8 mouse cellular contexts compared by ENCODE assay signal in genomic region chr5:143547384-143547783, GRCm38 (mm10). TPM values are rescaled to one million over a fixed set of nuclear protein-coding genes. Genes with fewer than 3 reads are reported as not detected.
DNase-seq lines count a peak whose midpoint lies in the region; ATAC-seq lines count a peak whose summit lies in the region.

No protein-coding gene starts in this region.

- peaks cover 6% of the 10 kb centered on the region; the same call in 1 of the 2 replicates for H3K36me3 ChIP-seq in heart, embryonic 12.5 days
- H3K36me3 ChIP-seq in embryonic facial prominence, embryonic 11.5 days (replicated peaks; ENCODE audit: control insufficient read depth, insufficient read depth, low read depth, low read length) = no peaks in the 10 kb centered on the region
- H3K36me3 ChIP-seq in splenic B cell, adult 2 months (ENCODE audit: control insufficient read depth, insufficient read depth, low read length, poor library complexity, severe bottlenecking) = no peaks in the 10 kb centered on the region; the same call in 1 of the 2 replicates

- H3K27ac ChIP-seq in heart, embryonic 12.5 days (ENCODE audit: poor library complexity, severe bottlenecking) = no peak overlapping the region
- H3K27ac ChIP-seq in embryonic facial prominence, embryonic 11.5 days (replicated peaks; ENCODE audit: low read depth, low read length) = no peak overlapping the region

- no peaks in the 10 kb centered on the region for H3K9me3 ChIP-seq in heart, embryonic 12.5 days (replicated peaks)
- H3K9me3 ChIP-seq in embryonic facial prominence, embryonic 11.5 days (replicated peaks; ENCODE audit: control insufficient read depth, low read length) = no peaks in the 10 kb centered on the region

- intact Hi-C loops in heart, postnatal 25 days (cut with DNase I) = loop anchor here (1.0 to 10.0 kb wide), 4 partner anchors 16 to 213 kb away; no protein-coding TSS in a partner anchor

- H3K27me3 ChIP-seq in heart, embryonic 12.5 days (replicated peaks) = no peaks in the 10 kb centered on the region; the same call in 1 of the 2 replicates
- no peaks in the 10 kb centered on the region for H3K27me3 ChIP-seq in embryonic facial prominence, embryonic 11.5 days (ENCODE audit: control insufficient read depth, insufficient read depth, low read length)
- no peaks in the 10 kb centered on the region for H3K27me3 ChIP-seq in splenic B cell, adult 2 months (ENCODE audit: control insufficient read depth, insufficient read depth, low read length, poor library complexity, severe bottlenecking)

- WGBS in heart, embryonic 12.5 days = 6% methylated on average over 11 of the region's 11 CpGs
- WGBS in embryonic facial prominence, embryonic 11.5 days = 9% methylated on average over 11 of the region's 11 CpGs

- peak; percentile 97 for DNase-seq in heart, adult 11 months
- peak; percentile 88 for DNase-seq in adrenal gland, postnatal 10 days
- peak; percentile 70 for DNase-seq in embryonic facial prominence, embryonic 11.5 days (ENCODE audit: low spot score)
- DNase-seq in heart, postnatal 25 days (ENCODE audit: low spot score) = peak; percentile 50
- peak; percentile 45 to 86 for DNase-seq in left cerebral cortex, adult 9 months (ENCODE audit: low spot score in 2 of 2)
- peak; percentile 87 for DNase-seq in mesoderm, embryonic 11.5 days (ENCODE audit: low read depth, low spot score)
- peak; percentile 92 for DNase-seq in splenic B cell, adult 2 months (ENCODE audit: low read depth, low spot score)

- no peak overlapping the region for H3K9ac ChIP-seq in heart, embryonic 12.5 days
- H3K9ac ChIP-seq in embryonic facial prominence, embryonic 11.5 days (replicated peaks; ENCODE audit: low read length) = no peak overlapping the region

- ATAC-seq in heart, embryonic 12.5 days (ENCODE audit: insufficient number of reproducible peaks, low FRiP score) = no peak
- ATAC-seq in embryonic facial prominence, embryonic 11.5 days (replicated peaks; ENCODE audit: insufficient number of reproducible peaks, low FRiP score, low TSS enrichment, low read depth) = no peak

- H3K4me2 ChIP-seq in heart, embryonic 12.5 days = no peak overlapping the region
- no peak overlapping the region; the same call in 1 of the 2 replicates for H3K4me2 ChIP-seq in embryonic facial prominence, embryonic 11.5 days (ENCODE audit: low read depth, low read length)

- H3K4me1 ChIP-seq in heart, embryonic 12.5 days (replicated peaks) = peaks cover 13% of the 10 kb centered on the region
- no peaks in the 10 kb centered on the region for H3K4me1 ChIP-seq in embryonic facial prominence, embryonic 11.5 days (ENCODE audit: control insufficient read depth, insufficient read depth, low read length)

- H3K4me3 ChIP-seq in heart, embryonic 12.5 days = no peak overlapping the region
- no peak overlapping the region for H3K4me3 ChIP-seq in embryonic facial prominence, embryonic 11.5 days (ENCODE audit: low read depth, low read length)

RNA-seq across cellular contexts. Expression of gene Rac1, which starts 19.5 kb away (rescaled TPM):
- polyA plus RNA-seq in heart, embryonic 12.5 days (2016; fragmentation: Nextera tagmentation; extraction: Ambion mirVana) = 401 and 418 TPM in 2 replicates
- 100 to 1,000 TPM; 345 to 351 TPM for total RNA-seq in adrenal gland, postnatal 10 days (2021)
- polyA plus RNA-seq in embryonic facial prominence, embryonic 11.5 days (2014; fragmentation: Nextera tagmentation; extraction: Ambion mirVana) = 521 and 540 TPM in 2 replicates
- total RNA-seq in heart, postnatal 25 days (2021) = 100 to 1,000 TPM; 215 to 235 TPM
